Mouse (Mus musculus) liver, embryonic 15.5 days (tissue): ENCODE results near the gene B2m. TPM values are rescaled to one million over a fixed set of nuclear protein-coding genes. Genes with fewer than 3 reads are reported as not detected.

Experiments used
- ATAC-seq: fragments of 200-750 bp; cut with Nextera tagmentation; 2 replicates; pipeline ENCODE4 v1.8.0; 2017; ENCODE audit warnings: moderate number of reproducible peaks, mild to moderate bottlenecking, moderate library complexity; ENCODE audit not compliant: insufficient read depth
- H3K27ac ChIP-seq: fragments of 300-500 bp; sonication (generic); replicated peaks from 2 replicates; pipeline ENCODE4 v1.5.1; 2015; ENCODE audit warnings: mild to moderate bottlenecking, inconsistent platforms
- H3K27me3 ChIP-seq: fragments of 300-500 bp; sonication (generic); 2 replicates; pipeline ENCODE4 v1.6.1; 2015; ENCODE audit warnings: mild to moderate bottlenecking, inconsistent platforms
- H3K36me3 ChIP-seq: fragments of 300-500 bp; sonication (generic); replicated peaks from 2 replicates; pipeline ENCODE4 v1.6.1; 2015; ENCODE audit warnings: moderate library complexity, mild to moderate bottlenecking, inconsistent platforms
- H3K4me1 ChIP-seq: fragments of 300-500 bp; sonication (generic); replicated peaks from 2 replicates; pipeline ENCODE4 v1.6.1; 2015; ENCODE audit warnings: inconsistent platforms
- H3K4me2 ChIP-seq: fragments of 300-500 bp; sonication (generic); 2 replicates; pipeline ENCODE4 v1.6.1; 2015; ENCODE audit warnings: moderate library complexity, mild to moderate bottlenecking, inconsistent platforms
- H3K4me3 ChIP-seq: fragments of 300-500 bp; sonication (generic); replicated peaks from 2 replicates; pipeline ENCODE4 v1.5.1; 2015; ENCODE audit warnings: mild to moderate bottlenecking, inconsistent platforms
- H3K9ac ChIP-seq: fragments of 300-500 bp; sonication (generic); 2 replicates; pipeline ENCODE4 v1.6.1; 2015; ENCODE audit warnings: moderate library complexity, mild to moderate bottlenecking, inconsistent platforms
- H3K9me3 ChIP-seq: fragments of 300-500 bp; sonication (generic); replicated peaks from 2 replicates; pipeline ENCODE4 v1.6.1; 2016; ENCODE audit warnings: inconsistent platforms
- WGBS: fragments of 180-500 bp; shearing (Covaris S2); methylation state at CpG from one replicate; pipeline ENCODE4 v1.1.7; 2015; ENCODE audit warnings: mixed read lengths; ENCODE audit not compliant: insufficient replicate concordance; 5-methylcytosine and 5-hydroxymethylcytosine counted together
- polyA plus RNA-seq: library from polyadenylated mRNA; unstranded; fragments of >200 nt; fragmentation: Nextera tagmentation; extraction: Ambion mirVana; gene quantifications from 2 replicates; pipeline ENCODE4 v1.2.1, GENCODE M21; 2015

The B2m gene
- polyA plus RNA-seq, 1 experiment from 2014 or later, result 443 TPM

- Histone ChIP-seq H3K4me2 (no peak overlapping the region), H3K9me3 (no peaks in the 10 kb centered on the region), H3K9ac (no peak overlapping the region), H3K27ac (no peak overlapping the region), H3K36me3 (no peaks in the 10 kb centered on the region), H3K27me3 (no peaks in the 10 kb centered on the region), H3K4me1 (peaks cover 9% of the 10 kb centered on the region), H3K4me3 (no peak overlapping the region)
- 31% methylated on average over 2 of the region's 2 CpGs for WGBS
- ATAC-seq, result no peak
Measured at GRCm38 (mm10) chr2:122162529-122162928, 15.0 kb downstream of the B2m start.

- H3K27ac ChIP-seq, result no peak overlapping the region
- no peaks in the 10 kb centered on the region for H3K36me3 ChIP-seq
- no peak for ATAC-seq
- H3K4me3 ChIP-seq, result no peak overlapping the region
- H3K9ac ChIP-seq, result no peak overlapping the region
- peaks cover 9% of the 10 kb centered on the region for H3K4me1 ChIP-seq
- H3K9me3 ChIP-seq, result no peaks in the 10 kb centered on the region
- WGBS, result 56% methylated on average over 13 of the region's 13 CpGs
- no peaks in the 10 kb centered on the region for H3K27me3 ChIP-seq
- H3K4me2 ChIP-seq, result no peak overlapping the region
Measured at GRCm38 (mm10) chr2:122163430-122164195, 16.1 kb downstream of the B2m start.

- Histone ChIP-seq H3K4me1 (peaks cover 6% of the 10 kb centered on the region; the same call in 1 of the 2 replicates), H3K9ac (no peak overlapping the region), H3K27ac (no peak overlapping the region), H3K27me3 (no peaks in the 10 kb centered on the region), H3K36me3 (no peaks in the 10 kb centered on the region), H3K9me3 (no peaks in the 10 kb centered on the region), H3K4me3 (no peak overlapping the region), H3K4me2 (no peak overlapping the region)
- ATAC-seq, result no peak
- WGBS, result 69% methylated on average over 11 of the region's 11 CpGs
Measured at GRCm38 (mm10) chr2:122164293-122164692, 16.8 kb downstream of the B2m start.

GRCm38 (mm10) chr2:122171292-122171691, 23.8 kb downstream of the B2m start:
- Histone ChIP-seq H3K4me1 (no peaks in the 10 kb centered on the region), H3K4me2 (no peak overlapping the region), H3K9me3 (no peaks in the 10 kb centered on the region), H3K9ac (no peak overlapping the region), H3K27ac (no peak overlapping the region), H3K27me3 (no peaks in the 10 kb centered on the region), H3K4me3 (no peak overlapping the region), H3K36me3 (no peaks in the 10 kb centered on the region)
- WGBS, result 45% methylated on average over 6 of the region's 6 CpGs
- ATAC-seq, result no peak

GRCm38 (mm10) chr2:122172188-122172587, 24.7 kb downstream of the B2m start:
- H3K4me1 ChIP-seq, result no peaks in the 10 kb centered on the region
- H3K4me3 ChIP-seq, result no peak overlapping the region
- no peak overlapping the region for H3K9ac ChIP-seq
- no peaks in the 10 kb centered on the region for H3K27me3 ChIP-seq
- H3K27ac ChIP-seq, result no peak overlapping the region
- ATAC-seq, result no peak
- WGBS, result 79% methylated on average over 2 of the region's 2 CpGs
- H3K9me3 ChIP-seq, result no peaks in the 10 kb centered on the region
- no peaks in the 10 kb centered on the region for H3K36me3 ChIP-seq
- no peak overlapping the region for H3K4me2 ChIP-seq

- Histone ChIP-seq H3K4me3 (no peak overlapping the region), H3K4me1 (no peaks in the 10 kb centered on the region), H3K27ac (no peak overlapping the region), H3K36me3 (no peaks in the 10 kb centered on the region), H3K4me2 (no peak overlapping the region), H3K9me3 (no peaks in the 10 kb centered on the region), H3K9ac (no peak overlapping the region), H3K27me3 (no peaks in the 10 kb centered on the region)
- 56% methylated on average over 8 of the region's 8 CpGs for WGBS
- ATAC-seq, result no peak
Measured at GRCm38 (mm10) chr2:122180051-122180822, 32.8 kb downstream of the B2m start.

- no peaks in the 10 kb centered on the region for H3K9me3 ChIP-seq
- no peaks in the 10 kb centered on the region for H3K4me1 ChIP-seq
- H3K4me3 ChIP-seq, result no peak overlapping the region
- no peak for ATAC-seq
- H3K9ac ChIP-seq, result no peak overlapping the region
- H3K36me3 ChIP-seq, result no peaks in the 10 kb centered on the region
- H3K27me3 ChIP-seq, result no peaks in the 10 kb centered on the region
- WGBS, result 56% methylated on average over 4 of the region's 4 CpGs
- no peak overlapping the region for H3K4me2 ChIP-seq
- H3K27ac ChIP-seq, result no peak overlapping the region
Measured at GRCm38 (mm10) chr2:122185086-122185485, 37.6 kb downstream of the B2m start.

GRCm38 (mm10) chr2:122186106-122186505, 38.6 kb downstream of the B2m start, which contains the start of the genes Patl2 and Terb2:
Gene Patl2 (minus strand): TSS chr2:122186189.
Gene Terb2 (plus strand): TSS chr2:122186272.
- Histone ChIP-seq H3K27ac (no peak within 1 kb of the TSS), H3K27me3 (no peaks in the 10 kb centered on the region), H3K4me2 (no peak within 1 kb of the TSS), H3K36me3 (no peaks in the 10 kb centered on the region), H3K4me3 (no peak within 1 kb of the TSS), H3K4me1 (no peaks in the 10 kb centered on the region), H3K9me3 (no peaks in the 10 kb centered on the region), H3K9ac (no peak within 1 kb of the TSS)
- 79% methylated on average over 17 of the region's 17 CpGs for WGBS
- no peak for ATAC-seq

- Histone ChIP-seq H3K36me3 (no peaks in the 10 kb centered on the region), H3K9ac (no peak overlapping the region), H3K9me3 (no peaks in the 10 kb centered on the region), H3K4me1 (no peaks in the 10 kb centered on the region), H3K4me3 (no peak overlapping the region), H3K27ac (no peak overlapping the region), H3K4me2 (no peak overlapping the region), H3K27me3 (no peaks in the 10 kb centered on the region)
- ATAC-seq, result no peak
- whole genome bisulfite sequencing, result 82% methylated on average over 3 of the region's 3 CpGs
Measured at GRCm38 (mm10) chr2:122186751-122187150, 39.3 kb downstream of the B2m start.

- Histone ChIP-seq H3K4me1 (no peaks in the 10 kb centered on the region), H3K4me2 (no peak overlapping the region), H3K9me3 (no peaks in the 10 kb centered on the region), H3K4me3 (no peak overlapping the region), H3K36me3 (no peaks in the 10 kb centered on the region), H3K9ac (no peak overlapping the region), H3K27me3 (no peaks in the 10 kb centered on the region), H3K27ac (no peak overlapping the region)
- ATAC-seq, result no peak
- WGBS, result 45% methylated on average over 3 of the region's 3 CpGs
Measured at GRCm38 (mm10) chr2:122191849-122192248, 44.4 kb downstream of the B2m start.

- 43% methylated on average over 1 of the region's 1 CpGs for WGBS
Measured at GRCm38 (mm10) chr2:122194509-122194929, 47.0 kb downstream of the B2m start.

More at GRCm38 (mm10) chr2:122194509-122194929, 47.0 kb downstream of the B2m start:
- H3K27me3 ChIP-seq, result no peaks in the 10 kb centered on the region
- H3K4me3 ChIP-seq, result no peak overlapping the region
- no peak overlapping the region for H3K9ac ChIP-seq
- no peaks in the 10 kb centered on the region for H3K9me3 ChIP-seq
- H3K27ac ChIP-seq, result no peak overlapping the region
- no peak for ATAC-seq
- no peak overlapping the region for H3K4me2 ChIP-seq
- no peaks in the 10 kb centered on the region for H3K36me3 ChIP-seq
- H3K4me1 ChIP-seq, result no peaks in the 10 kb centered on the region
